Mouse (Mus musculus): ENCODE results near the gene Snx29. TPM values are rescaled to one million over a fixed set of nuclear protein-coding genes. Genes with fewer than 3 reads are reported as not detected.
A peak's percentile ranks its signal among the peaks of the same experiment; 100 is the strongest.

The Snx29 gene
- polyA plus RNA-seq, 1 experiment, result 24.4 TPM

DNA sequence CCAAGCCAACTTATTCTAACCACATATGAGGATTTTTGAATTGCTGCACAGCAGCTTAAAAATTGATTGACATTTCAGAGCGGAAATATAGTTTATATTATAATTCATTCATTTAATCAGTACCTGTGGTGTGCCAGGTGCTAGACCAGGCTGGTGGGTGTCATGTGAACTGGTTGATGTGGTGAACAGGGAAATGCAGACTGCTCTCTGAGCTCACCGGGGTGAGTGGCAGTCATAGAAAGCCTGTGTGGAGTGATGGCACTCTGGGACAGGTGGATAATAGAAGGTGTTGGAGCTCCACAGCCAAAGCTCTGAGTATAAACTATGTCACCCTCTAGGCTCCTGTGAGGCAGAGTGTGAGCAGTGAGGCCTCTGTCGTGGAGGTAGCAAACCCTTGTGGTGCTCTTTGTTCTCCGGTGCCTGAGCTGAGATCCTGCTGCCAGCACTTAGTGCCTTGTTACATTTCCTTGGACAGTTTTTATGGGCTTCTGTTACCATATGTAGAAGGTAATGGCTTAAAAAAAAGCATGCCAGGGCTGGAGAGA lies 324.1 kb downstream of the Snx29 start:
- WGBS, result 72% methylated on average over 4 of the region's 4 CpGs
- Histone ChIP-seq H3K4me3 (replicated peaks; ENCODE audit: control insufficient read depth, low read depth, low read length) (no peak overlapping the region), H3K4me1 (ENCODE audit: control insufficient read depth, insufficient read depth, low read length) (peaks cover 4% of the 10 kb centered on the region), H3K27ac (ENCODE audit: control insufficient read depth, insufficient read depth, low read depth, low read length, poor library complexity) (no peak overlapping the region)
- TF ChIP-seq POLR2A (IDR thresholded peaks at IDR 0.05; ENCODE audit: borderline replicate concordance, control insufficient read depth, low read depth, low read length) (no peak), CTCF (IDR thresholded peaks at IDR 0.05; ENCODE audit: control insufficient read depth, insufficient read depth, low read length) (no peak)

DNA sequence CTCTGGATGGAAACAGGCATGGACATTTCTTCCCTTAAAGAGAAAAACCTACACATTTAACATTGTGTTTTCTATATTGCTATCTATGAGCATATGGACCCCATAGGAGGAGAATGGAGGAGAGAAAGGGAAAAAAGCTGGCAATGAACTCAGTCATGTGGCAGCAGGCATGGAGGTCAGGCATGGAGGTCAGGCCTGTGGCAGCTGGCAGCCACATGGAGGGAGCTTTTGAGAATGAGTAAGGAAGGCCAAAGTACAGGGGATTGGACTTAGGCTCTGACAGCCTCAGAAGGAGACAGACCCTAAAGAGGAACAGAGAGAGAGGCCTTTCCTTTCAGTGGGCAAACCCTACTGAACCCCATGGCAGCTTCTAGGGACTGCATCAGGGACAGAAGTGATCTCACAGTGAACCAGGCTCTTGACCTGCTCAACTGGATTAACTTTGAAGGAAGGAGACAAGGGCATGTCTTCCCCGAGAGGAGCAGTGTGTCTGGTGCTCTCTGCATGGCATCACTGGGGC lies 325.5 kb downstream of the Snx29 start:
- H3K27ac ChIP-seq (ENCODE audit: control insufficient read depth, insufficient read depth, low read depth, low read length, poor library complexity), result no peak overlapping the region; the same call in 1 of the 2 replicates
- TF ChIP-seq POLR2A (IDR thresholded peaks at IDR 0.05; ENCODE audit: borderline replicate concordance, control insufficient read depth, low read depth, low read length), result no peak
- no peak for TF ChIP-seq CTCF (IDR thresholded peaks at IDR 0.05; ENCODE audit: control insufficient read depth, insufficient read depth, low read length)
- WGBS, result 57% methylated on average over 1 of the region's 1 CpGs
- peaks cover 4% of the 10 kb centered on the region for H3K4me1 ChIP-seq (ENCODE audit: control insufficient read depth, insufficient read depth, low read length)
- H3K4me3 ChIP-seq (replicated peaks; ENCODE audit: control insufficient read depth, low read depth, low read length), result no peak overlapping the region

DNA sequence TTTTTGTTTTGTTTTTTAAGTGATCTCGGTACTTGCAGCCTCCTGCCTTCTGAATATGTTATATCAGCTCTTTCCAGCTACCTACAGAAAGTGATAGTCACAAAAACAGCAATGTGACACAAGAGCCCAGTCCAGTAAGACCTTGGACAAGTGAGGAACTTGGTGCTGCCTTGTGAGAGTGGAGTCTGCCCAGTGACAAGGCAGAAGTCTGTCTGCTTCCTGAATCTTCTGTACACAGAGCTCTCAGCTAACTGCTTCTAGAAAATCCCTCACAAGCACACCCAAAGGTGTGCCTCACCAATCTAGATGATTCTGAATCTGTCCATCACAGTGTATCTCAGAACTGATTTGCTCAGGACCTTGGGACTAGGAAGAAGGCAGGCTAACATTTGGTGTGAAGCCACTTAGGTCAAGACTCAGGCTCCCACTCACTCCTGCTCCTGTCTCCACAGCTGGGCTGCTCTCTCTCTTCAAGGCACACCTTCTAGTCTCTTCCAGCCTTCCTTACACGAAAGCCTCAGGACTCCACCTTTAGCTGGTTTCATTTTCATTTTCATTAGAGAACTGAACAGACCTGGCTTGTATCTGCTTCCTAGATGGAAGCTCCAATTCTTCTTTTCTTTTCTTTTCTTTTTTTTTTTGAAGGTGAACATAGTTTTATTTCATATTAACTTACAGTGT lies 330.1 kb downstream of the Snx29 start:
- TF ChIP-seq CTCF (IDR thresholded peaks at IDR 0.05; ENCODE audit: control insufficient read depth, insufficient read depth, low read length) (no peak), POLR2A (IDR thresholded peaks at IDR 0.05; ENCODE audit: borderline replicate concordance, control insufficient read depth, low read depth, low read length) (no peak)
- Histone ChIP-seq H3K27ac (ENCODE audit: control insufficient read depth, insufficient read depth, low read depth, low read length, poor library complexity) (no peak overlapping the region), H3K4me1 (ENCODE audit: control insufficient read depth, insufficient read depth, low read length) (peaks cover 8% of the 10 kb centered on the region), H3K4me3 (replicated peaks; ENCODE audit: control insufficient read depth, low read depth, low read length) (no peak overlapping the region)
- 9% methylated on average over 2 of the region's 2 CpGs for WGBS

DNA sequence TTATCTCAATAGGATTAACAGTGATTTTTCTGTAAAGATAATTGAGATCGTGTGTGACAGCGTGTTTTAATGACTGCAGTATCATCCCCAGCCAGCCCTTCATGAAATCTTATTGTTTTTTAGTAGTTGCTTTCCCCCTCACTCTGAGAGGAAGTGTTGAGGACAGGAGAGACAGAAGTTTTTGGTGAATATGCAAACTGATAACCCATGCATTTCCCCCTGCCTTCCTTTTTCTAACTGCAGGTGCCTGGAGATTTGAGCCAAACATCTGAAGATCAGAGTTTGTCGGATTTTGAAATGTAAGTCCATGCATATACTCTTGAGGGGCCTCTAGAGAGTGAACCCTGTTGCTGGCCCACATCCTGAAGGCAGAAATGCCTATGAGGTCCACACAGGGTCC lies 333.2 kb downstream of the Snx29 start:
- Histone ChIP-seq H3K4me1 (ENCODE audit: control insufficient read depth, insufficient read depth, low read length) (peaks cover 17% of the 10 kb centered on the region), H3K4me3 (replicated peaks; ENCODE audit: control insufficient read depth, low read depth, low read length) (no peak overlapping the region), H3K27ac (ENCODE audit: control insufficient read depth, insufficient read depth, low read depth, low read length, poor library complexity) (no peak overlapping the region)
- 27% methylated on average over 3 of the region's 3 CpGs for WGBS
- TF ChIP-seq CTCF (IDR thresholded peaks at IDR 0.05; ENCODE audit: control insufficient read depth, insufficient read depth, low read length) (no peak), POLR2A (IDR thresholded peaks at IDR 0.05; ENCODE audit: borderline replicate concordance, control insufficient read depth, low read depth, low read length) (no peak)

DNA sequence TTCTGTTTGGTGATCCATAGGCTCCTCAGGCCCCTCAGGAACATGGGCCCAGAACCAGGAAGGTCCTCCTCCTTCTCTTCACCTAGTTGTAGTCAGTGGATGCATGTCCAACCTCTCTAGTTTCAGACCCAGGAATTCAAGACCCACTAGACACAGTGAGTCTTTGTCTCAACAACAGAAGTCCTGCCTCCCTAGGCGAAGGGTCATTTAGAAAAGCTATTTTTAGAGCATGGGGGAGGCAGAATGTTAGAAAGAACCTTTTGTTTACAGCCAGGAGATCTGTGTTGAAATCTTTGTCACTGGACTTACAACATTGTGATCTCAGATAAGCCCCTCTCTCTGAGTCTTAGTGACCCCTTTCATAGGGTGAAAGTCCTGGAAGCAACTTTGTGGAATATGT lies 334.4 kb downstream of the Snx29 start:
- peaks cover 14% of the 10 kb centered on the region for H3K4me1 ChIP-seq (ENCODE audit: control insufficient read depth, insufficient read depth, low read length)
- H3K4me3 ChIP-seq (replicated peaks; ENCODE audit: control insufficient read depth, low read depth, low read length), result no peak overlapping the region
- H3K27ac ChIP-seq (ENCODE audit: control insufficient read depth, insufficient read depth, low read depth, low read length, poor library complexity), result no peak overlapping the region
- TF ChIP-seq POLR2A (IDR thresholded peaks at IDR 0.05; ENCODE audit: borderline replicate concordance, control insufficient read depth, low read depth, low read length) (no peak), CTCF (IDR thresholded peaks at IDR 0.05; ENCODE audit: control insufficient read depth, insufficient read depth, low read length) (no peak)
- WGBS, result 55% methylated on average over 1 of the region's 1 CpGs

DNA sequence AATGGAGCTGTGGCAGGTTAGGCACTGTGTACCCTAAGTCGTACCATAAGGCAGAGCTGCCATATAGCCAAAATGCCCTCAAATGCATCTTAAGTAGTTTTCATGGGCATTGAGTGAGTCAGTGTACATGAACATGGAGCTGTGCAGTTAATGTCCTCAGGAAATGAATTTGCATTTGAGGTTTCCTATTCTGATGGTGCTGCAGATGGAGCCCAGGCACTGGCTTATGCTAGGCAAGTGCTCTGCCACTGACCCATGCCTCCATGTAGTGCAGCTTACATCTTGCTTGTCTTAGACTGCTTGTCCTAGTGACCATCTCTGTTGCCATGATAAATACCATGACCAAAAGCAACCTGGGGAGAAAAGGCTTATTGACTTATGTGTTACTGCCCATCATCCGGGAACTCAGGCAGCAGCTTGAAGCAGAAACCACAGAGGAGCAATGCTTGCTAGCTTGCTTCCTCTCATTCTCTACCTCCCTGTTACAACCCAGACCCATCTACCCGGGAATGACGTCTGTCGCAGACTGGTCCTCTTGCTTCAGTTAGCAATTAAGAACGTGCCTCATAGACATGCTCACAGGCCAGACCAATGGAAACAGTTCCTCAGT lies 336.5 kb downstream of the Snx29 start:
- Histone ChIP-seq H3K4me1 (ENCODE audit: control insufficient read depth, insufficient read depth, low read length) (peaks cover 14% of the 10 kb centered on the region), H3K27ac (ENCODE audit: control insufficient read depth, insufficient read depth, low read depth, low read length, poor library complexity) (peak overlapping the region; percentile 56; the same call in 1 of the 2 replicates), H3K4me3 (replicated peaks; ENCODE audit: control insufficient read depth, low read depth, low read length) (no peak overlapping the region)
- TF ChIP-seq CTCF (IDR thresholded peaks at IDR 0.05; ENCODE audit: control insufficient read depth, insufficient read depth, low read length) (no peak), POLR2A (IDR thresholded peaks at IDR 0.05; ENCODE audit: borderline replicate concordance, control insufficient read depth, low read depth, low read length) (no peak)
- 6% methylated on average over 6 of the region's 6 CpGs for WGBS

DNA sequence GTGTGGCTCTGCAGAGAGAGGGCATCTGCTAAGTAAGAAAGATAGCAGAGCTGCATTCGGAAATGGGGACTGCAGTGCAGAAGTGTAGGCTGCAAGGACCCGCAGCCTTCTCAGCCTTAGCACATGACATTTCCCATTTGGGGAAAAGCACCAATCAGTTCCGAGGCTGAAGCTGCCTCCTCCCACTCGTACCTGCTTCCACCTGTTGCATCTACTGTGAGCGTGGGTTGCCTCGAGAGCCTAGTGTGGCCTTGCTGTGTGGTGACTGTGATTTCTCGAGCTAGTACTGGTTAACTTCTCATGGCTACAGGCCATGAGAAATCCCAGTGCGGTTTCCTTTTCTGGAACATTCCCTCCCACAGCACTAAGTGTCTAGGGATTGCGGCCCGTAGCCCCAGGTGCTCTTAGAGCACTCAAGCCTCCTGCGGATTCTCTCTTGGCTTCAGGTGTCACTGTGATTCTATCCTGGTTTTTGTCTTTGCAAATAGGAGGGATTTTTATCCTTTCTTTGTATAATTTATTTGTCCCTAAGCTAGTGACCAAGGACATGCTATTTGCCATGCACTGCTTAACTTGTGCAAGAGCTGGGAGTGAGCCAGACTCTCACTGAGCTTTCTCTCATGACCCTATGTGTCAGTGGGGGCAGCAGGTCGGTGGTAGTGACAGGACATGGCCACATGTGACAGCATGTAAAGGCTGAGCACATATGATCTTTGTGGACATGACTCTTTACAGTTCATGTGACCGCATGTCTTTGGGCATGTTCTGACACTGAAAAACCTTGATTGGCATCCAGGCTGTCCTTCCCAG lies 342.4 kb downstream of the Snx29 start:
- Histone ChIP-seq H3K4me3 (replicated peaks; ENCODE audit: control insufficient read depth, low read depth, low read length) (no peak overlapping the region), H3K4me1 (ENCODE audit: control insufficient read depth, insufficient read depth, low read length) (peaks cover 6% of the 10 kb centered on the region), H3K27ac (ENCODE audit: control insufficient read depth, insufficient read depth, low read depth, low read length, poor library complexity) (no peak overlapping the region)
- no peak for TF ChIP-seq CTCF (IDR thresholded peaks at IDR 0.05; ENCODE audit: control insufficient read depth, insufficient read depth, low read length)
- no peak for TF ChIP-seq POLR2A (IDR thresholded peaks at IDR 0.05; ENCODE audit: borderline replicate concordance, control insufficient read depth, low read depth, low read length)
- WGBS, result 84% methylated on average over 13 of the region's 13 CpGs

DNA sequence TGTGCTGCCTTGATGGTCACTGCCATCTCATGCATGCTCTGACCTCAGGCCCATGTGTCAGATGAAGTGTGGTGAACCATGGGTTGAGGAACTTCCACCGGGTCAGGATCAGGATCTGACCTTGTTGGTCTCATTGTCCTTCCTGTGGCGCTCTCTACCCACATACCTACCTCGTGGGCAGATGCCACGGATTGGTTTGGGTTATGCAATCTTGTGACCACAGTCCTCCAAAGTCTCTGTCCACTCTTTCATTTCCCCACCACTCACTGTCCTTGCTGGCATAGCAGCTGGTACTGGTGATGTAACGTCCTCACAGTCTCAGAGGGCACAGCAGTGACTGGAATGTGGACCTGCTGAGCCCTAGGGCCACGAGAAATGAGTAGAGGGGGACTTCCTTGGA lies 343.2 kb downstream of the Snx29 start:
- Histone ChIP-seq H3K4me1 (ENCODE audit: control insufficient read depth, insufficient read depth, low read length) (peaks cover 4% of the 10 kb centered on the region), H3K4me3 (replicated peaks; ENCODE audit: control insufficient read depth, low read depth, low read length) (no peak overlapping the region), H3K27ac (ENCODE audit: control insufficient read depth, insufficient read depth, low read depth, low read length, poor library complexity) (no peak overlapping the region)
- no peak for TF ChIP-seq POLR2A (IDR thresholded peaks at IDR 0.05; ENCODE audit: borderline replicate concordance, control insufficient read depth, low read depth, low read length)
- no peak for TF ChIP-seq CTCF (IDR thresholded peaks at IDR 0.05; ENCODE audit: control insufficient read depth, insufficient read depth, low read length)
- WGBS, result 27% methylated on average over 6 of the region's 6 CpGs
